Mouse (Mus musculus) left cerebral cortex, adult 6 months (tissue): ENCODE measurements around the gene Nemf. TPM values are rescaled to one million over a fixed set of nuclear protein-coding genes. Genes with fewer than 3 reads are reported as not detected.

Experiments used
- long read RNA-seq, 2 experiments: library from polyadenylated mRNA; unstranded; transcript quantifications; one replicate each; pipeline ENCODE4 v2.0.0; 2019 to 2020
- polyA plus RNA-seq: library from polyadenylated mRNA; unstranded; fragments of <200 nt; fragmentation: Nextera tagmentation; gene quantifications from 2 replicates; pipeline ENCODE4 v1.2.3, GENCODE M21; 2021

The Nemf gene
- polyA plus RNA-seq = 23.1 and 26.5 TPM in 2 replicates
- long read RNA-seq, experiment 1, full-length matches to known transcripts = 5 of 67 reads
- long read RNA-seq, experiment 1, partial matches to known transcripts = 53 of 67 reads
- long read RNA-seq, experiment 1, other reads (novel, unspliced or antisense) = 9 of 67 reads
- long read RNA-seq, experiment 2, partial matches to known transcripts = 48 of 59 reads
- long read RNA-seq, experiment 2, other reads (novel, unspliced or antisense) = 10 of 59 reads

DNA sequence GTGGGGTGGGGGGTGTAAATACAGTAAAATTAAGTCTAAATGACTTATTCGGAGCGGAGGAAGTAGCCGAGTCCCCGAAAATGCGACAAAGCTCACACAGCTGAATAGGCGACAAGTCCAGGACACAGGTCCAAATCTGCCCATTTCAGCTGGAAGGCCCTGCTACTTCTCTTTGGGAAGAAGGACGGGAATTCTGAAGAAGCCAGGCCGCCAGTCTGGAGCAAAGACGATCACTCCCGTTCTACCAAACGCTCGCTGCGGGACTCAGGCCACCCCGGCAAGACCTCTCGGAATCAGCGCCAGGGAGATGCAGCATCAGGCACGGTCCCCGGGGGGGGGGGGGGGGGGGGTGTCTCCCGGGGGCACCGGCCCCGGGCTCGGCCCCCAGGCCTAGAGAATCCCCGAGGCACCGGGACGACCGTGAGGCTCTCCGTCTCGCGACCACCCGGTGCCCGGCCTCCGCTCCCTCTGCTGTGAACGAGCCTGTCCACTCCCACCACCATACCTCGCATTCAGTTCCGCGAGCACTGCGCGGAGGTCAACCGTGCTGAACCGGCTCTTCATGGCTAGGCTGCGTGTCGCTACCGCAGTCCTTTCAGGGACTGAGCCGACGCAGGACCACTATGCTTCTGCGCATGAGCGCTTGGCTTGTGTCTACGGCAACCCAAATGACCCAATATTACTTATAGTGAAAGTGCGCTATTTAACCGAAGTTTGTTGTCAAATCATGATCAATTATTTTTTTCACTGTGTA lies at the start of gene Nemf:
Gene Nemf, minus strand, starts transcription at position 620 of the 754 bp plus-strand sequence.

DNA sequence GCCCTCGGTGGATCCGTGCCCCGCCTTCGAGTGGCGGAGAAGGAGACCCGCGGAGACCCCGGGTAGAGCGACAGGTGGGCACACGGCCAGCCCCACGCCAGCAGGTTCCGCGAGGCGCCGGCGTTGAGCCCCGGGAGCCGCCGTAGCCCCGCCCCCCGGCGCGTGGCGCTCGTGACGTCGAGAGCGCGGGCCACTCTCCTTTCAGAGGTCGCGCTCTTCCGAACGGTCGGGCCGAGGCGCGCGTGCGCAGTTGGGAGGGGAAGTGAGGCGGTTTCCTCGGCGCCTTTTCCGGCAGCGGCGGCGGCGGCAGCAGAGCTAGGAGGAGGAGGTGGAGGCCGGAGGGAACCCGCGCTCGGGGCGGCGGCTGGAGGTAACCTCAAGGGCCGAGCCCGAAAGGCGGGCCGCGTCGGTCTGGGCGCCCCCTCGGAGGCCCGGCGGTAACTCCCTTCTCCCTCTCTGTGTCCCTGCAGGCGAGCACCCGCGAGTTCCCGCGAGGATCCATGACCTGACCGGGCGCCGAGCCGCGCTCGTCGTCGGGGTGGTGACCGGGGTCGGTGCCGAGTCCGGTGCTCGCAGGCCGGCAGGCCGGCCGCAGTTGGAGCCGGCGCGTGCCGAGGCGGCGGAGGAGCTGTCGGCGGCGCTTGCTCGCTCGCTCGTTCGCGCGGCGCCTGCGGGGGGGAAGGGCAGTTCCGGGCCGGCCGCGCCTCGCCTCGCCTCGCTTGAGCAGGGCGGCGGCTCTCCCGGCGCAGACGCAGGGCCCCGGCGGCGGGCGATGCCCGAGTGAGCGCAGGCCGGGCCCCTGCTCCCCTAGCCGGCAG lies 15.1 kb upstream of the Nemf start, which contains the start of the genes Arf6 and Gm9887:
Gene Arf6, plus strand, starts transcription at position 297 of the 818 bp plus-strand sequence.
Gene Gm9887, minus strand, starts transcription at position 605 of the 818 bp plus-strand sequence.

GRCm38 (mm10) chr12:69296511-69297410 lies 60.2 kb downstream of the Nemf start, which contains the start of gene Klhdc2:
TSS of gene Klhdc2 (plus strand) at chr12:69296681.

Other genes starting within 250 kb of the Nemf start
- gene Rps29, start 198.0 kb downstream of the Nemf start, polyA plus RNA-seq = 6,173 and 6,944 TPM in 2 replicates
- not detected in 2 replicates for gene Lrr1, start 188.4 kb downstream of the Nemf start, polyA plus RNA-seq
- 698 and 733 TPM in 2 replicates for gene Rpl36al, start 173.1 kb downstream of the Nemf start, polyA plus RNA-seq
- gene Mgat2, start 173.0 kb downstream of the Nemf start, polyA plus RNA-seq = 29.5 and 31.1 TPM in 2 replicates
- gene Gm49383, start 160.1 kb downstream of the Nemf start, polyA plus RNA-seq = 3.1 and 5.5 TPM in 2 replicates
- gene Dnaaf2, start 158.7 kb downstream of the Nemf start, polyA plus RNA-seq = 3.8 and 5.0 TPM in 2 replicates
- gene Gm49384, start 152.9 kb downstream of the Nemf start, polyA plus RNA-seq = 1.1 and 3.3 TPM in 2 replicates
- gene Pole2, start 129.0 kb downstream of the Nemf start, polyA plus RNA-seq = 0.20 and 0.32 TPM in 2 replicates
- 24.6 and 28.6 TPM in 2 replicates for gene Klhdc1, start 116.0 kb downstream of the Nemf start, polyA plus RNA-seq
- gene Klhdc2, start 60.5 kb downstream of the Nemf start, polyA plus RNA-seq = 84.6 and 172 TPM in 2 replicates
- 12.3 and 63.9 TPM in 2 replicates for gene Arf6, start 15.0 kb upstream of the Nemf start, polyA plus RNA-seq
- 0.85 and 3.1 TPM in 2 replicates for gene Gm9887, start 15.3 kb upstream of the Nemf start, polyA plus RNA-seq
- gene Vcpkmt, start 225.9 kb upstream of the Nemf start, polyA plus RNA-seq = 31.8 and 35.8 TPM in 2 replicates